Mouse (Mus musculus) limb, embryonic 15.5 days (tissue): ENCODE results near the gene Npr1. TPM values are rescaled to one million over a fixed set of nuclear protein-coding genes. Genes with fewer than 3 reads are reported as not detected.

Source experiments
- ATAC-seq: fragments of 200-750 bp; cut with Nextera tagmentation; 2 replicates; pipeline ENCODE4 v1.8.0; 2017; ENCODE audit warnings: low read depth, moderate TSS enrichment; ENCODE audit not compliant: insufficient number of reproducible peaks, low FRiP score, low TSS enrichment
- H3K27ac ChIP-seq: fragments of 300-500 bp; sonication (generic); 2 replicates; pipeline ENCODE4 v1.5.1; 2015; ENCODE audit warnings: moderate library complexity, mild to moderate bottlenecking, inconsistent platforms
- H3K27me3 ChIP-seq: fragments of 300-500 bp; sonication (generic); 2 replicates; pipeline ENCODE4 v1.6.1; 2015; ENCODE audit warnings: inconsistent platforms
- H3K36me3 ChIP-seq: fragments of 300-500 bp; sonication (generic); 2 replicates; pipeline ENCODE4 v1.6.1; 2015; ENCODE audit warnings: inconsistent platforms
- H3K4me1 ChIP-seq: fragments of 300-500 bp; sonication (generic); 2 replicates; pipeline ENCODE4 v1.6.1; 2015; ENCODE audit warnings: inconsistent platforms
- H3K4me2 ChIP-seq: fragments of 300-500 bp; sonication (generic); 2 replicates; pipeline ENCODE4 v1.6.1; 2015; ENCODE audit warnings: mild to moderate bottlenecking, inconsistent platforms
- H3K4me3 ChIP-seq: fragments of 300-500 bp; sonication (generic); 2 replicates; pipeline ENCODE4 v1.5.1; 2015; ENCODE audit warnings: mild to moderate bottlenecking, inconsistent platforms
- H3K9ac ChIP-seq: fragments of 300-500 bp; sonication (generic); 2 replicates; pipeline ENCODE4 v1.6.1; 2015; ENCODE audit warnings: inconsistent platforms
- H3K9me3 ChIP-seq: fragments of 300-500 bp; sonication (generic); 2 replicates; pipeline ENCODE4 v1.6.1; 2016; ENCODE audit warnings: inconsistent platforms
- WGBS: fragments of 180-500 bp; shearing (Covaris S2); methylation state at CpG from one replicate; pipeline ENCODE4 v1.1.7; 2015; 5-methylcytosine and 5-hydroxymethylcytosine counted together
- polyA plus RNA-seq: library from polyadenylated mRNA; unstranded; fragments of >200 nt; fragmentation: Nextera tagmentation; extraction: Ambion mirVana; gene quantifications from 2 replicates; pipeline ENCODE4 v1.2.1, GENCODE M21; 2015

Gene Npr1
- polyA plus RNA-seq, 1 experiment from 2014 or later: 5.4 TPM

- Histone ChIP-seq H3K4me3 (no peak overlapping the region), H3K27me3 (no peaks in the 10 kb centered on the region), H3K4me2 (no peak overlapping the region), H3K27ac (no peak overlapping the region), H3K9me3 (no peaks in the 10 kb centered on the region), H3K36me3 (peaks cover 64% of the 10 kb centered on the region), H3K9ac (no peak overlapping the region), H3K4me1 (peaks cover 12% of the 10 kb centered on the region)
- WGBS: 80% methylated on average over 5 of the region's 5 CpGs
- ATAC-seq: no peak
Measured at GRCm38 (mm10) chr3:90505216-90505615, 39.5 kb upstream of the Npr1 start.

DNA sequence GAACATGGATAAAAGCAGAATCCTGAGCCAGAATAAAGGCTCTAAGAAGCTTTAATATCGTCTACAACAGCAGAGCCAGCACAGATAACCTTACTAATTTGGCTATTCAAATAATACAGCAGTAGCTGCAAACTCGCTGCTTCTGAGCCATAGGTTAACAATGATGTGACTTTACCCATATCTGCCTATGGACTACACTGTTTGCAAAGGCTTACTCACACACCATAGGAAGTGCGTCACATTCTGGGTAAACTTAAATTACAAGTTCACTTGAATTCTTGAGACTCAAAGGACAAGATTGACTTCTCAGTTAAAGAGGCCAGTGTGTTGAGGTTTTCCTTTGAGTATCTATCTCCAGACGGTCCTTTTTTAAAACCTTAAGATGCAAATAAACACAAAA is 37.8 kb upstream of the Npr1 start:
- ATAC-seq: no peak
- H3K36me3 ChIP-seq: peaks cover 80% of the 10 kb centered on the region

GRCm38 (mm10) chr3:90497597-90497996 is 31.9 kb upstream of the Npr1 start:
- Histone ChIP-seq H3K9ac (no peak overlapping the region), H3K27me3 (no peaks in the 10 kb centered on the region), H3K4me2 (no peak overlapping the region), H3K4me3 (no peak overlapping the region), H3K27ac (no peak overlapping the region), H3K36me3 (peaks cover 67% of the 10 kb centered on the region), H3K4me1 (no peaks in the 10 kb centered on the region), H3K9me3 (no peaks in the 10 kb centered on the region)
- no peak for ATAC-seq

More for the DNA sequence above, 37.8 kb upstream of the Npr1 start:
- Histone ChIP-seq H3K27ac (no peak overlapping the region), H3K9ac (no peak overlapping the region), H3K9me3 (no peaks in the 10 kb centered on the region), H3K4me3 (no peak overlapping the region), H3K27me3 (no peaks in the 10 kb centered on the region), H3K4me1 (peaks cover 12% of the 10 kb centered on the region), H3K4me2 (no peak overlapping the region)
- 84% methylated on average over 4 of the region's 4 CpGs for WGBS

DNA sequence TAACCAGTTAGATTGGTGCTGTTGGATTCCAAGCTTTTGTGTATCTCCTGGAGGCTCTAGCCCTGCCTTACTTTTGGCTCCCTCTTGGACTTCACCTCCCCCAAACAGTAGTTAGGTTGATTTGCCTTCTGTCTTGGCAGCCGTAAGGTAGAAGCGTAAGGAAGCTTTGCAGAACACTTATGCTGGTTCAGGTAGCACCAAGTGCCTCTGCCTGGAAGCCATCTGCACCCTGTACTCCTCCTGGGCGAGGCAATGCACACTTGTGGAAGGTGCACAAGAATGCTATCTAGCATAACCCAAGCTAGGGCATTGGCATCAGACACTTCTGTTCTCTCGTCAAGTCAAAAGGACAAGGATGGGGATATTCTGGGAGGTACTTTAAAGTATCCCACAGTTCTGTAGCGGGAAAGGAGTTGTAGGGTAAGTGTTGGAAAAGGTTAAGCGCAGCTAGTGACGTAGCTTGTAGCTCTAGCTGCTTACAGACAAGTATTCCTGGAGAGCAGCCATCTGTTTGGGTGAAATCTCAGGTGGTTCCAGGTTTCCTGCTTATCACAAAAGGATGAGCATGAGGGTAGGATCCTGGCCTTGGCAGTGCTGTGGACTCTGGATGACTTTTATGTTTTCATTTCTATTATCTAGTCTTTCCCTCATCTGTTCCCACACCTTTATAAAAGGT is 30.3 kb upstream of the Npr1 start:
- Histone ChIP-seq H3K4me1 (no peaks in the 10 kb centered on the region), H3K9ac (no peak overlapping the region), H3K9me3 (no peaks in the 10 kb centered on the region), H3K27me3 (no peaks in the 10 kb centered on the region), H3K4me3 (no peak overlapping the region), H3K27ac (no peak overlapping the region), H3K4me2 (no peak overlapping the region), H3K36me3 (peaks cover 52% of the 10 kb centered on the region)
- WGBS: 86% methylated on average over 7 of the region's 7 CpGs
- ATAC-seq: no peak

- no peak overlapping the region for H3K4me3 ChIP-seq
- ATAC-seq: no peak
- H3K4me2 ChIP-seq: no peak overlapping the region
- no peak overlapping the region for H3K9ac ChIP-seq
- WGBS: 65% methylated on average over 4 of the region's 4 CpGs
- H3K27me3 ChIP-seq: no peaks in the 10 kb centered on the region
- no peaks in the 10 kb centered on the region for H3K9me3 ChIP-seq
- H3K27ac ChIP-seq: no peak overlapping the region
- H3K4me1 ChIP-seq: peaks cover 6% of the 10 kb centered on the region; the same call in 1 of the 2 replicates
- peaks cover 42% of the 10 kb centered on the region for H3K36me3 ChIP-seq
Measured at GRCm38 (mm10) chr3:90493831-90494540, 28.3 kb upstream of the Npr1 start.

DNA sequence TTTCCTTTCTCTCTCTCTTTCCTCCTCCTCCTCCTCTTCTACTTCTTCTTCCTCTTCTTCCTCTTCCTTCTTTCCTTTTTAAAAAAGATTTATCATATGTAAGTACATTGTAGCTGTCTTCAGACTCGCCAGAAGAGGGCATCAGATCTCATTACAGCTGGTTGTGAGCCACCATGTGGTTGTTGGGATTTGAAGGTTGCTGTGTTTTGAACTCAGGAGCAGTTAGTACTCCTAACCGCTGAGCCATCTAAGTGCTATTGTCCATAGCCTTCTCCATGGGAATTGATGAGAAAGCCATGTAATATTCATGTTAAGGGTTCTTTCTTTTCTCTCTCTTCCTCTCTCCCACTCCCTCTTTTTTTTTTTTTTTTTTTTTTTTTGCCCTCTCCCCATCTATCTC is 25.7 kb upstream of the Npr1 start:
- ATAC-seq: no peak
- no peak overlapping the region for H3K9ac ChIP-seq
- H3K4me2 ChIP-seq: no peak overlapping the region
- peaks cover 6% of the 10 kb centered on the region; the same call in 1 of the 2 replicates for H3K4me1 ChIP-seq
- H3K4me3 ChIP-seq: no peak overlapping the region
- 45% methylated on average over 2 of the region's 2 CpGs for WGBS
- no peaks in the 10 kb centered on the region for H3K27me3 ChIP-seq
- no peak overlapping the region for H3K27ac ChIP-seq
- peaks cover 40% of the 10 kb centered on the region for H3K36me3 ChIP-seq
- no peaks in the 10 kb centered on the region for H3K9me3 ChIP-seq

DNA sequence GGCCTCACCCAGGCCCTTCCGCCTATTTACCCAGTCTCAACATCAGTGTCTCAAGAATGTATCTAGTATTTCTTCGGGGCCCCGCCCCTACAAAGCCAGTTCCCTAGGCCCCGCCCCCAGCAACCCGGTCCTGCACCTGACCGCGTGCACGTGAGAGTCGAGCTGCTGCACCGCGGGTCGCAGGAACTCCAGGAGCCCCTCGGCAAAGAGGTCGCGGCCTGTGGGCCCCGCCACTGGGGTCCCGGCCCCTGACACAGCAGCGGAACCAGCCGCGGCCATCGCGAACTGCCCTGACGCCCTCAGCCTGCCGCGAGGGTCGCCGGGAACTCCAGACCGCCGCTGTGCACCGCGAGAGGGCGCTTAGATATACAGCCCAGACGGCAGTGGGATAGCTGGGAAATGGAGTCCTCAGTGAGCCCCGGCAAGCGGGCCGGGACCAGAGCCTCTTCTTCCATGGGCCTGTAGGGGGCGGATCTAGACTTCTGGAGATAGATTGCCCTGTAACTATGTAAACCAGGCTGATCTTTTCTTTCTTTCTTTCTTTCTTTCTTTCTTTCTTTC is 25.1 kb upstream of the Npr1 start, which contains the start of gene Snapin:
Snapin (minus strand) TSS at position 338 of the 561 bp plus-strand sequence.
- H3K36me3 ChIP-seq: peaks cover 40% of the 10 kb centered on the region
- H3K9ac ChIP-seq: peak within 1 kb of the TSS; percentile 74
- no peaks in the 10 kb centered on the region for H3K9me3 ChIP-seq
- H3K27me3 ChIP-seq: no peaks in the 10 kb centered on the region
- peak; percentile 96 for ATAC-seq
- peak within 1 kb of the TSS; percentile 81 for H3K4me3 ChIP-seq
- H3K4me1 ChIP-seq: peaks cover 6% of the 10 kb centered on the region; the same call in 1 of the 2 replicates
- under 1% methylated on average over 37 of the region's 37 CpGs for WGBS
- H3K27ac ChIP-seq: peak within 1 kb of the TSS; percentile 83
- peak within 1 kb of the TSS; percentile 46 for H3K4me2 ChIP-seq

DNA sequence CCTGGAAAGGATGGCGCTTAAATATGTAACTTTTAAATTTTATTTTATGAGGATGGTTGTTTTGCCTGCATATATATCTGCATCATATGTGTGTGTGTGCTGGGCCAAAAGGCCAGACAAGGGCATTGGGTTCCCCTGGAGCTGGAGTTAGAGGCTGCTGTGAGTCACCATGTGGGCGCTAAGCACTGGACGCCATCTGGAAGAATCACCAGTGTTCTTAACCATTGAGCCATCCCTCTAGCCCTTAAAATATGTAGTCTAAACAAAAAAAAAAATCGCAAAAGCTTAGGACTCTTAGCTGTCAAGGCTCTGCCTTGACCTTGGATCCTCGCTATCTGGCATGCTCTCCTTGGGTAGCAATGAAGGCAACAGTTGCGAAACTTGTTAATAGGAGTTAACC is 22.9 kb upstream of the Npr1 start:
- 77% methylated on average over 6 of the region's 6 CpGs for WGBS

GRCm38 (mm10) chr3:90486998-90487397 is 21.3 kb upstream of the Npr1 start:
- 78% methylated on average over 5 of the region's 5 CpGs for WGBS
- Histone ChIP-seq H3K9ac (no peak overlapping the region), H3K27ac (no peak overlapping the region), H3K9me3 (no peaks in the 10 kb centered on the region), H3K4me1 (peaks cover 6% of the 10 kb centered on the region; the same call in 1 of the 2 replicates), H3K4me2 (no peak overlapping the region), H3K4me3 (no peak overlapping the region), H3K27me3 (no peaks in the 10 kb centered on the region), H3K36me3 (peaks cover 68% of the 10 kb centered on the region)
- ATAC-seq: no peak

More for the DNA sequence above, 22.9 kb upstream of the Npr1 start:
- peaks cover 53% of the 10 kb centered on the region for H3K36me3 ChIP-seq
- no peaks in the 10 kb centered on the region for H3K27me3 ChIP-seq
- H3K4me1 ChIP-seq: peaks cover 6% of the 10 kb centered on the region; the same call in 1 of the 2 replicates
- no peak overlapping the region for H3K27ac ChIP-seq
- H3K4me2 ChIP-seq: no peak overlapping the region
- H3K4me3 ChIP-seq: no peak overlapping the region
- ATAC-seq: no peak
- H3K9me3 ChIP-seq: no peaks in the 10 kb centered on the region
- no peak overlapping the region for H3K9ac ChIP-seq

GRCm38 (mm10) chr3:90475831-90476611 is 10.4 kb upstream of the Npr1 start, which contains the start of gene Ilf2:
Ilf2 (plus strand) TSS chr3:90476126.
- Histone ChIP-seq H3K9ac (peak within 1 kb of the TSS; percentile 86), H3K4me1 (peaks cover 9% of the 10 kb centered on the region), H3K9me3 (no peaks in the 10 kb centered on the region), H3K4me2 (peak within 1 kb of the TSS; percentile 60), H3K27ac (peak within 1 kb of the TSS; percentile 93), H3K27me3 (no peaks in the 10 kb centered on the region), H3K36me3 (peaks cover 27% of the 10 kb centered on the region), H3K4me3 (peak within 1 kb of the TSS; percentile 68)
- under 1% methylated on average over 45 of the region's 45 CpGs for WGBS
- peak; percentile 99 for ATAC-seq

GRCm38 (mm10) chr3:90475151-90475830 is 9.6 kb upstream of the Npr1 start:
- Histone ChIP-seq H3K27me3 (no peaks in the 10 kb centered on the region), H3K4me1 (peaks cover 9% of the 10 kb centered on the region), H3K27ac (no peak overlapping the region), H3K4me3 (peak overlapping the region; percentile 68), H3K9me3 (no peaks in the 10 kb centered on the region), H3K36me3 (peaks cover 19% of the 10 kb centered on the region), H3K4me2 (peak overlapping the region; percentile 30; the same call in 1 of the 2 replicates), H3K9ac (no peak overlapping the region)
- WGBS: 40% methylated on average over 16 of the region's 16 CpGs
- no peak for ATAC-seq
